Mouse (Mus musculus): ENCODE measurements around the gene Chga. TPM values are rescaled to one million over a fixed set of nuclear protein-coding genes. Genes with fewer than 3 reads are reported as not detected.

Gene Chga
- polyA plus RNA-seq (2014; fragmentation: Nextera tagmentation; extraction: Ambion mirVana), result 24.8 and 27.1 TPM in 2 replicates

DNA sequence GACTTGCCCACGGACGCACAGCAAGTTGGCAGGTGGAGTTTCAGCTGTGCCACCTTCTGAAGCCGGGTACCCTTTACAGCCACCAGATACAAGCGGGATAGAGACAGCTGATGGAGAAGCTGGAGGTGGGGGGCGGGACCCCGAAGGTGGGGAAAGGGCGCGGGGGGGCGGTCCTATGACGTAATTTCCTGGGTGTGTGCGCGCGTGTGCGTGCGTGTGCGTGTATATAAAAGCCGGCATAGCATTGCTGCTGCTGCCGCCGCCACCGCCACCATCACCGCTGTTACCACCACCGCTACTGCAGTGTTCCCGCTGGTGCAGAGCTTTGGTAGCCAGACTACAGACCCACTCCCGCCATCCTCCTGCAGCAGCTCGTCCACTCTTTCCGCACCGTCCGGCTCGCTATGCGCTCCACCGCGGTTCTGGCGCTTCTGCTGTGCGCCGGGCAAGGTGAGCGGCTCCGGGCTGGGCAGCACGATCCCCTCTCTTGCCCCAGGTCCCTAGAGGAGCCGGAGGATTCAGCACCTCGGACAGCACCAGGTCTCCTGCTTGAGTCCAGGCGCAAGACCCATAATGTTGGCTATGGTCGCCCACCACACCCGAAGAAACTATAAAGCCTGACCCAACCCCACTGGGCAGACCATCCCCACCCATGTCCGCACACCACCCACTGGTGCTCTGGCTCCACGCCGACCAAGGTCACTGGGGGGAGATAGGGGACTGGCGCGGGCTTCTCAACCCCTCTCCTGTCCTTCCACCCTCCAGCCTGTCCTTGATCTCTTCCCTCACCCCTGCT lies at the start of gene Chga:
Gene Chga, plus strand, starts transcription at position 249 of the 796 bp plus-strand sequence.
- no peaks in the 10 kb centered on the region for H3K36me3 ChIP-seq (ENCODE audit: control insufficient read depth, insufficient read depth, low read length)
- 3% methylated on average over 44 of the region's 48 CpGs for WGBS
- H3K4me2 ChIP-seq (replicated peaks; ENCODE audit: low read depth, low read length), result peak within 1 kb of the TSS; percentile 63
- no peaks in the 10 kb centered on the region for H3K9me3 ChIP-seq (ENCODE audit: control insufficient read depth, low read length)
- DNase-seq (ENCODE audit: low spot score) (peak; percentile 88), ATAC-seq (ENCODE audit: low FRiP score) (peak; percentile 84)
- peaks cover 5% of the 10 kb centered on the region for H3K27me3 ChIP-seq (ENCODE audit: control insufficient read depth, insufficient read depth, low read length)
- peak within 1 kb of the TSS; percentile 55 for H3K4me3 ChIP-seq (ENCODE audit: low read depth, low read length)
- no peak within 1 kb of the TSS for H3K27ac ChIP-seq (ENCODE audit: low read depth, low read length)
- H3K9ac ChIP-seq (ENCODE audit: low read depth, low read length), result peak within 1 kb of the TSS; percentile 62
- 0 out of 2 replicates have a peak, but pooled peaks cover 3% of the 10 kb centered on the region for H3K4me1 ChIP-seq (replicated peaks; ENCODE audit: control insufficient read depth, insufficient read depth, low read length)

DNA sequence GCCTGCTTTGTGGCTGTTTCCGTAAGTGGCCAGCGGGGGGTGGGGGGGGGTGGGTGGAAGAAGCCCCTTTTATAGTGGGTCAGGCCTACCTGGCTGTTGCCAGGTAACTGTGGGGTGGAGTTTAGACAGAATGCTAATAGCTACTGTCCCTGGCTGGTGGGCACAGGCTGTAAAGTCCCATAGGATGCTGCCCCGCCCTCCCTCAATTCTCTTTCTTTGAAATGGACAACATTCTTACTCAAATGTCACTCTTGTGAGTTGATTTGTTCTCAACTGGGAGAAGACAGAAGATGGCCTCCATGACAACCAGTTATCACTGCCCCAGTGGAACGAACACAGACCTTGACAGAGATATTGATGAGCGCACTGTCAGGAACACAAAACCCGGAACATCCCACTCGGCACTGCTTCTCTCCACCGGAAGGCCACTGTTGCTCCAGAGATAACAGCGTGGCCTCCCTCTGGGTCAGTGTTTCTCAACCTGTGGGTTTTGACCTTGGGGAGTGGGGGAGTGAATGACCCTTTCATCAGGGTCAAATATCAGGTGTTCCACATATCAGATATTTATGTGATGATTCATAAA lies 49.5 kb upstream of the Chga start:
- Histone ChIP-seq H3K9ac (ENCODE audit: low read depth, low read length) (no peak overlapping the region), H3K4me3 (ENCODE audit: low read depth, low read length) (no peak overlapping the region), H3K9me3 (ENCODE audit: control insufficient read depth, low read length) (no peaks in the 10 kb centered on the region), H3K4me2 (replicated peaks; ENCODE audit: low read depth, low read length) (no peak overlapping the region), H3K36me3 (ENCODE audit: control insufficient read depth, insufficient read depth, low read length) (no peaks in the 10 kb centered on the region), H3K27ac (ENCODE audit: low read depth, low read length) (no peak overlapping the region), H3K4me1 (replicated peaks; ENCODE audit: control insufficient read depth, insufficient read depth, low read length) (no peaks in the 10 kb centered on the region), H3K27me3 (ENCODE audit: control insufficient read depth, insufficient read depth, low read length) (no peaks in the 10 kb centered on the region)
- ATAC-seq (ENCODE audit: low FRiP score) (no peak), DNase-seq (ENCODE audit: low spot score) (no peak)
- WGBS, result 63% methylated on average over 9 of the region's 9 CpGs

DNA sequence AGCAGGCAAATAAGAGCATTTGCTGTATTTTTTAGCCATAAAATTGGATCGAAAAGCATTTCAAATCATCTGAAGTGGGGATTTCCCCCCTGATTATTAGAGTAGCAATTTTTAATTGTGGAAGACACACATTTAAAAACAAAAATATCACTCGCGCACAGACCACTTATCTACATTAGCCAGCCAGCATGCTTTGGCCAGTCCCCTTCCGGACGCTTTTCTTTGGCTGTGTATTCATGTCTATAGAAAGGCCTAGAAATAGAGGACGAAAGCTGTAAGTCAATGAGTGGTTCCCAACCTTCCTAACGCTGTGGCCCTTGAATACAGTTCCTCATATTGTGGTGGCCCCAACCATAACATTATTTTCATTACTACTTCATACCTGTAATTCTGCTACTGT lies 48.8 kb upstream of the Chga start:
- ATAC-seq (ENCODE audit: low FRiP score) (no peak), DNase-seq (ENCODE audit: low spot score) (no peak)
- Histone ChIP-seq H3K27me3 (ENCODE audit: control insufficient read depth, insufficient read depth, low read length) (no peaks in the 10 kb centered on the region), H3K9me3 (ENCODE audit: control insufficient read depth, low read length) (no peaks in the 10 kb centered on the region), H3K4me1 (replicated peaks; ENCODE audit: control insufficient read depth, insufficient read depth, low read length) (no peaks in the 10 kb centered on the region), H3K4me3 (ENCODE audit: low read depth, low read length) (no peak overlapping the region), H3K9ac (ENCODE audit: low read depth, low read length) (no peak overlapping the region), H3K4me2 (replicated peaks; ENCODE audit: low read depth, low read length) (no peak overlapping the region), H3K27ac (ENCODE audit: low read depth, low read length) (no peak overlapping the region), H3K36me3 (ENCODE audit: control insufficient read depth, insufficient read depth, low read length) (no peaks in the 10 kb centered on the region)
- WGBS, result 92% methylated on average over 7 of the region's 7 CpGs

DNA sequence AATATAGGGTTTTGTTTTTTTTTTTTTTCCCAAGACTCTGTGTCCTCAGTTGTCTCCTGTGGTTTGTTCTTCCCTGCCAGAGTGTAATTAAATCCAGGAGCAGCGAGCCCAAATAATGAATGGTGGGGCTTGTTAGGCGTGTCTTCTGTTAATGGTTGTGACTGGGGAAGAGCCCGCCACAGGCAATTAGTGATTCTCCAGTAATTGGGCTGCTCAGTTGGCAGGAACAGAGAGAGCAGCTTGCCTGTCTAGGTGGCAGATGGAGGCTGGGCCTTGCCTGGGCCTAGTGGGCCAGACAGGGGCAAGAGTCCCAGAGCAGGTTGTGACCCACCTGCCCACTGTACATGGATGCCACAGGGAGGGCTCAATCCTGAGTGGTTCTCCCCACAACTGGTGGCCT lies 43.4 kb upstream of the Chga start:
- Histone ChIP-seq H3K36me3 (ENCODE audit: control insufficient read depth, insufficient read depth, low read length) (no peaks in the 10 kb centered on the region), H3K9me3 (ENCODE audit: control insufficient read depth, low read length) (no peaks in the 10 kb centered on the region), H3K9ac (ENCODE audit: low read depth, low read length) (no peak overlapping the region), H3K27ac (ENCODE audit: low read depth, low read length) (no peak overlapping the region), H3K4me1 (replicated peaks; ENCODE audit: control insufficient read depth, insufficient read depth, low read length) (no peaks in the 10 kb centered on the region), H3K4me2 (replicated peaks; ENCODE audit: low read depth, low read length) (no peak overlapping the region), H3K4me3 (ENCODE audit: low read depth, low read length) (no peak overlapping the region), H3K27me3 (ENCODE audit: control insufficient read depth, insufficient read depth, low read length) (no peaks in the 10 kb centered on the region)
- DNase-seq (ENCODE audit: low spot score) (peak; percentile 5), ATAC-seq (ENCODE audit: low FRiP score) (no peak)
- WGBS, result 40% methylated on average over 3 of the region's 3 CpGs

DNA sequence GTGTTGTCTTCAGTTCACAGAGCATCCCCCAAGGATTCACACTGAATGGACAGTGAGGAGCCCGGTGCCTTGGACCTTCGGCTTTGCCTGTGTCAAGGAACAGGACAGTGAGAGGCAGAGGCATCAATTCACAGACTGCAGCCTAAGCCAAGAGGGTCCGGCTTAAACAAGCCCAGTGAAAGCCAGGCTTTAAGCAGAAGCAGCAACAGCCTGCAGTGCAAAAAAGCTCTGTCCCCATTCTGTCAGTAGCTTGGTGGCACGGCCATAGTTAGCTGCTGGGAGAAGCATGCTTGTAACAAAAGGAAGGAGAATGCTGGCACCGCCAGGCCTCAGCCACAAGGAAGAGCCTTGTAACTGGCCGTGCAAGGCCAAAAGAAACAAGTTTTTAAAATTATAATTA lies 40.6 kb upstream of the Chga start:
- 70% methylated on average over 6 of the region's 6 CpGs for WGBS
- H3K4me3 ChIP-seq (ENCODE audit: low read depth, low read length), result no peak overlapping the region
- DNase-seq (ENCODE audit: low spot score), result no peak
- H3K9ac ChIP-seq (ENCODE audit: low read depth, low read length), result no peak overlapping the region
- H3K4me1 ChIP-seq (replicated peaks; ENCODE audit: control insufficient read depth, insufficient read depth, low read length), result no peaks in the 10 kb centered on the region
- no peak overlapping the region for H3K27ac ChIP-seq (ENCODE audit: low read depth, low read length)
- no peaks in the 10 kb centered on the region for H3K36me3 ChIP-seq (ENCODE audit: control insufficient read depth, insufficient read depth, low read length)
- no peaks in the 10 kb centered on the region for H3K27me3 ChIP-seq (ENCODE audit: control insufficient read depth, insufficient read depth, low read length)
- no peak for ATAC-seq (ENCODE audit: low FRiP score)
- H3K9me3 ChIP-seq (ENCODE audit: control insufficient read depth, low read length), result no peaks in the 10 kb centered on the region
- no peak overlapping the region for H3K4me2 ChIP-seq (replicated peaks; ENCODE audit: low read depth, low read length)

DNA sequence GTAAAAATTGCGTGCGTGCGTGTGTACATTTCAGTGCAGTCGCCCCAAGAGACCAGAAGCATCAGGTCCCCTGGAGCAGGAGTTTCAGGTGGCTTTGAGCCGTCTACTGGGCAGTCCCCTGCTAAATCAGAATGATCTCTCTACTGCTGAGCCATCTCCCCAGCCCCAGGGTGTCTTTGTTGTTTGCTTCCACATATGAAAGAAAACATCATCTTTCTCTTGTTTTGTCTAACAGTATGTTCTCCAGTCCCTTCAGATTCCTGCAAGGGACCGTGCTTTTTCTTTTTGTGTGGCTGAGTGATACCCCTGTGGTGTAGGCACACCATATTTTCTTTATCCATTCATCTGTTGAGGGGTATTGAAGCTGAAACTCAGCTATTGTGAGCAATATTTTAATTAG lies 40.0 kb upstream of the Chga start:
- H3K4me1 ChIP-seq (replicated peaks; ENCODE audit: control insufficient read depth, insufficient read depth, low read length), result no peaks in the 10 kb centered on the region
- WGBS, result 80% methylated on average over 6 of the region's 6 CpGs
- no peak overlapping the region for H3K4me2 ChIP-seq (replicated peaks; ENCODE audit: low read depth, low read length)
- DNase-seq (ENCODE audit: low spot score), result no peak
- no peaks in the 10 kb centered on the region for H3K27me3 ChIP-seq (ENCODE audit: control insufficient read depth, insufficient read depth, low read length)
- no peak for ATAC-seq (ENCODE audit: low FRiP score)
- H3K4me3 ChIP-seq (ENCODE audit: low read depth, low read length), result no peak overlapping the region
- H3K9ac ChIP-seq (ENCODE audit: low read depth, low read length), result no peak overlapping the region
- H3K9me3 ChIP-seq (ENCODE audit: control insufficient read depth, low read length), result no peaks in the 10 kb centered on the region
- no peak overlapping the region for H3K27ac ChIP-seq (ENCODE audit: low read depth, low read length)
- no peaks in the 10 kb centered on the region for H3K36me3 ChIP-seq (ENCODE audit: control insufficient read depth, insufficient read depth, low read length)

DNA sequence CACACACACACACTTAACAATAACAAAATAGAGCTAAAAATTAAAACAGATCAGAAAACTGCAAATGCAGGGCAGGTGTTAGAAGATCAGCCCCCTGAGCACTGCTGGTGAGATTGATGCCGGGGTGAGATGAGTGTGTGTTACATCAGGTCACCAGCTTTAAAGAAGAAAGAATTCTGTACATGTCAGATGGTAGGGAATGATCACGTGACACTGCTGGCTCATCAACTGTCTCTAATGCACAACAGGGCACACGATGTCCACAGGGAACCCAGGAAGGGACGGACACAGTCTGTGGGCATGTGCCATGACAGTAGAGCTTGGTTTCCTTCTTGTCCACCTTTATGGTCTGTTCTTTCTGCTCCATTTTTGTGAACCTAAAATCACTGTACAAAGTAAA lies 38.6 kb upstream of the Chga start:
- DNase-seq (ENCODE audit: low spot score) (no peak), ATAC-seq (ENCODE audit: low FRiP score) (no peak)
- no peaks in the 10 kb centered on the region for H3K9me3 ChIP-seq (ENCODE audit: control insufficient read depth, low read length)
- no peak overlapping the region for H3K4me2 ChIP-seq (replicated peaks; ENCODE audit: low read depth, low read length)
- no peak overlapping the region for H3K4me3 ChIP-seq (ENCODE audit: low read depth, low read length)
- H3K36me3 ChIP-seq (ENCODE audit: control insufficient read depth, insufficient read depth, low read length), result no peaks in the 10 kb centered on the region
- WGBS, result 88% methylated on average over 4 of the region's 4 CpGs
- H3K9ac ChIP-seq (ENCODE audit: low read depth, low read length), result no peak overlapping the region
- no peaks in the 10 kb centered on the region for H3K4me1 ChIP-seq (replicated peaks; ENCODE audit: control insufficient read depth, insufficient read depth, low read length)
- H3K27ac ChIP-seq (ENCODE audit: low read depth, low read length), result no peak overlapping the region
- no peaks in the 10 kb centered on the region for H3K27me3 ChIP-seq (ENCODE audit: control insufficient read depth, insufficient read depth, low read length)

DNA sequence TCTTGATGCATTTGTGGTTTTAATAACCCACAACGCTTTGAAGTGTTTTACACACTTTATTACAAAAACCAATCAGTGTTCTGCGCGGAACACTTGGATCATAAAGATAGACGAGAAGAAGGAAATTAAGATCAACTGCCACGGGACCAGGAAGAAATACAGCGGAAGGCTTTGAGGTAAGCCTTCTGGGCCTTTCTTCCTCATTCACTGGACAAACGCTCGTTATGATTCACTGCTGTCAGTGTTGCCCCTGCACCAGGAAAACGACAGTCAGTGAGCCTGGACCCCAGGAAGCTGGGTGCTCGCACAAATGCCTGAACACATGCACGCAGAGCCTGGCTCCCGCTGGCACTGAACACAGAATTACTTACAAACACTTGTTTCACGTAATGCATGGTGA lies 37.1 kb upstream of the Chga start:
- H3K4me3 ChIP-seq (ENCODE audit: low read depth, low read length), result no peak overlapping the region
- no peak for ATAC-seq (ENCODE audit: low FRiP score)
- H3K9me3 ChIP-seq (ENCODE audit: control insufficient read depth, low read length), result no peaks in the 10 kb centered on the region
- H3K27ac ChIP-seq (ENCODE audit: low read depth, low read length), result no peak overlapping the region
- no peak overlapping the region for H3K9ac ChIP-seq (ENCODE audit: low read depth, low read length)
- no peaks in the 10 kb centered on the region for H3K27me3 ChIP-seq (ENCODE audit: control insufficient read depth, insufficient read depth, low read length)
- DNase-seq (ENCODE audit: low spot score), result no peak
- 84% methylated on average over 13 of the region's 13 CpGs for WGBS
- H3K4me1 ChIP-seq (replicated peaks; ENCODE audit: control insufficient read depth, insufficient read depth, low read length), result no peaks in the 10 kb centered on the region
- no peak overlapping the region for H3K4me2 ChIP-seq (replicated peaks; ENCODE audit: low read depth, low read length)
- H3K36me3 ChIP-seq (ENCODE audit: control insufficient read depth, insufficient read depth, low read length), result no peaks in the 10 kb centered on the region
